Mouse (Mus musculus) testis, adult 2 months (tissue): ENCODE measurements around the gene Pnp.

Source experiments
- CTCF ChIP-seq: fragments of 200-500 bp; IDR thresholded peaks from 2 replicates; pipeline ENCODE4 v1.5.1; 2012; ENCODE audit warnings: low read depth, mild to moderate bottlenecking, inconsistent platforms, low read length, moderate library complexity; ENCODE audit not compliant: control insufficient read depth, insufficient read depth, insufficient replicate concordance
- POLR2A ChIP-seq: fragments of 200-500 bp; IDR thresholded peaks from 2 replicates; pipeline ENCODE4 v1.6.1; 2012; ENCODE audit warnings: low read depth, mild to moderate bottlenecking, inconsistent platforms, low read length, moderate library complexity; ENCODE audit not compliant: control insufficient read depth

GRCm38 (mm10) chr14:50991037-50991436, 60.2 kb downstream of the Pnp start:
- TF ChIP-seq POLR2A: no peak
- TF ChIP-seq CTCF: no peak
